Mouse (Mus musculus) layer of hippocampus, adult 8-10 months (tissue): ENCODE measurements around the gene Wipi2. TPM values are rescaled to one million over a fixed set of nuclear protein-coding genes. Genes with fewer than 3 reads are reported as not detected.

ENCODE experiments used
- total RNA-seq, 4 experiments: library from RNA; stranded (reverse); gene quantifications; 2 replicates each; pipeline ENCODE4 v1.2.4; 2022

Wipi2 gene
- total RNA-seq, 4 experiments from 2014 or later = 87.7 to 101 (median 92.7) TPM

Other genes with a start within 250 kb of the Wipi2 start
- gene Foxk1, start 226.2 kb upstream of the Wipi2 start, total RNA-seq = 10 to 100 TPM; 45.5 to 49.7 (median 48.7) TPM
- gene Ap5z1, start 163.8 kb upstream of the Wipi2 start, total RNA-seq = 10 to 100 TPM; 22.8 to 30.2 (median 26.2) TPM
- under 1 TPM; 0.55 to 0.87 (median 0.66) TPM for gene Papolb, start 97.6 kb upstream of the Wipi2 start, total RNA-seq
- 10 to 100 TPM; 12.2 to 18.1 (median 13.7) TPM for gene Radil, start 76.6 kb upstream of the Wipi2 start, total RNA-seq
- gene Mmd2, start 18.9 kb upstream of the Wipi2 start, total RNA-seq = 100 to 1,000 TPM; 134 to 158 (median 153) TPM
- gene Slc29a4, start 64.8 kb downstream of the Wipi2 start, total RNA-seq = 10 to 100 TPM; 35.4 to 39.1 (median 37.8) TPM
- 100 to 1,000 TPM; 131 to 153 (median 136) TPM for gene Tnrc18, start 190.0 kb downstream of the Wipi2 start, total RNA-seq